Mouse (Mus musculus): ENCODE measurements around the gene Pif1. TPM values are rescaled to one million over a fixed set of nuclear protein-coding genes. Genes with fewer than 3 reads are reported as not detected.

Pif1 gene
- 10 to 100 TPM in 1 of 2 experiments, 1 to 10 TPM in 1; 1.4 to 13.3 TPM for polyA plus RNA-seq (2012; fragmentation: generic; extraction: Trizol)

DNA sequence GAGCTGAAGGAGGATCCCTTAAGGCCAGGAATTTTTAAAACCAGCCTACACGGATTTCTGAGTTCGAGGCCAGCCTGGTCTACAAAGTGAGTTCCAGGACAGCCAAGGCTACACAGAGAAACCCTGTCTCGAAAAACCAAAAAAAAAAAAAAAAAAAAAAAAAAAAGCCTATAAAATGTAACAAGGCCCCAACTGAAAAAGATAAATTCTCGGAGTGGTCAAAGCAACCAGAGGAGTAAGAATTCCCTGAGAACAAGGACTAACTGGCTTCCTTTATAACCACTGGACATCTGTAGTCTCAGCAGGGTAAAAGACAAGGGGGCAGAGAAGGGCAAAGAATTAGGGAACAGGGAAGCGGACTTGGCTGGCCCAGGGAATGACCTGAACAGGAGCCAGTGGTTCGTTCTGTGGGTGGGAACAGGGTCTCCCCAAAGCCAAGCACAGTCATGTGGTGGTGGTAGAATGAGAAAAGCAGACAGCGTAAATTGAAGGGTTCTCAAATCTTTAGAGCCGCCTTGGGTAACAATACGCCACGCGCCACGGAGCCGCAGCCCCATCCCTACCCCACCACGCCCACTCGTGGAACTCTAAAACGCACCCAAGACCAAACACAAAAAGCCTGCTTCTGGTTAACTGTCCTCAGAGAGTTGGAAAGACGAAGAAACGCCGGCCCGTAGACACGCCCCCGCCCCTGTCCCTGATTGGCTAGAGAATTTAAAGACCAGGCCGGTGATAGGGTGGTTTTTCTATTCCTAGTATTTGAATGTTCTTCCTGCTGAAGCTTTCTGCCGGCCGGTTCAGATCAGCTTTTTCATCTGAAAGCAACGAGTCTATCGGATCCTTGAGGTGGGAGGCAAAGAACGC is at the start of gene Pif1:
Gene Pif1, plus strand, starts transcription at position 755 of the 864 bp plus-strand sequence.

DNA sequence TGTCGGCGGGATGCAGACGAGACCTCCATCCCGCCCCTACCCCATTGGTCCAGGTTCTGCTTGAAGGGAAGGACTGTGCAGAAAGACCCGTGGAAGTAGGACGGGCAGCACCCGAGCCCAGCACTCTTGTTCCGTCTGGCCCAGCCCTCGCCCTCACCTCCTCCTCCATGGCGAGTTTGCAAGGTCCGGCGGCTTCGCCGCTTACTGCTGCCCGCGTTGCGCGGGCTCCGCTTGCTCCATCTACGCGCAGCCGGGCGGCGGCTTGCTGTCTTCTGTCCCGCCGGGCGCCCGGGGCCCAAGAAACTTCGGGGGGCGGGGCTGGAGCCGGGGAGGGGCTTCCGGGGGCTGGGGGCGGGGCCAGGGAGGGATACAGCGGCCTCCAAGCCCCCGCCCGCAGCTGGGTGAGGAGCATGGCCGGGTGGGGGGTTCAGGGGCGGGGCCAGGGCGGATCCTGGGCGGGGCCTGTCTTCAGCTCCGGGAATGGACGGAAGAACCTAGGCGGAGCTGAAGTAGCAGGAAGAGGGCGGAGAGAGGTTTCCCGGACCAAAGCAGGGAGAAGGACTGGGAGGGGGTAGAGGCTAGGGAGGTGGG is 7.1 kb upstream of the Pif1 start, which contains the start of gene Plekho2:
Gene Plekho2, minus strand, starts transcription at position 260 of the 591 bp plus-strand sequence.

GRCm38 (mm10) chr9:65629025-65629766 is 42.2 kb downstream of the Pif1 start, which contains the start of gene Rbpms2:
Gene Rbpms2 (plus strand): TSS chr9:65629648.

Other genes with a start within 250 kb of the Pif1 start
- 1 to 10 TPM; 4.0 to 8.4 TPM for gene Pdcd7, start 241.1 kb upstream of the Pif1 start, polyA plus RNA-seq (2012; fragmentation: generic; extraction: Trizol)
- gene Ubap1l, start 226.1 kb upstream of the Pif1 start, polyA plus RNA-seq (2012; fragmentation: generic; extraction: Trizol): under 1 TPM in 1 of 2 experiments, not detected in 1; 0.06 TPM
- under 1 TPM in 1 of 2 experiments, not detected in 1; 0.02 TPM for gene Kbtbd13, start 195.5 kb upstream of the Pif1 start, polyA plus RNA-seq (2012; fragmentation: generic; extraction: Trizol)
- gene Rasl12, start 188.7 kb upstream of the Pif1 start, polyA plus RNA-seq (2012; fragmentation: generic; extraction: Trizol): under 1 TPM in 1 of 2 experiments, not detected in 1; 0.02 TPM
- under 1 TPM in 1 of 2 experiments, not detected in 1; 0.07 TPM for gene Slc51b, start 164.2 kb upstream of the Pif1 start, polyA plus RNA-seq (2012; fragmentation: generic; extraction: Trizol)
- gene Mtfmt, start 151.4 kb upstream of the Pif1 start, polyA plus RNA-seq (2012; fragmentation: generic; extraction: Trizol): 1 to 10 TPM; 1.9 to 8.1 TPM
- gene Spg21, start 126.2 kb upstream of the Pif1 start, polyA plus RNA-seq (2012; fragmentation: generic; extraction: Trizol): 10 to 100 TPM; 42.6 to 49.8 TPM
- gene Ankdd1a, start 67.0 kb upstream of the Pif1 start, polyA plus RNA-seq (2012; fragmentation: generic; extraction: Trizol): not detected
- gene Plekho2, start 7.1 kb upstream of the Pif1 start, polyA plus RNA-seq (2012; fragmentation: generic; extraction: Trizol): 10 to 100 TPM; 14.8 to 24.0 TPM
- 1 to 10 TPM; 3.2 to 5.3 TPM for gene Rbpms2, start 42.5 kb downstream of the Pif1 start, polyA plus RNA-seq (2012; fragmentation: generic; extraction: Trizol)
- gene Oaz2, start 80.8 kb downstream of the Pif1 start, polyA plus RNA-seq (2012; fragmentation: generic; extraction: Trizol): 100 to 1,000 TPM in 1 of 2 experiments, 10 to 100 TPM in 1; 48.0 to 159 TPM
- gene Zfp609, start 240.4 kb downstream of the Pif1 start, polyA plus RNA-seq (2012; fragmentation: generic; extraction: Trizol): 1 to 10 TPM in 1 of 2 experiments, under 1 TPM in 1; 0.90 to 5.5 TPM